Mouse (Mus musculus) urinary bladder, postnatal 0 days (tissue): Measurements from ENCODE around the gene Gm43951. TPM values are rescaled to one million over a fixed set of nuclear protein-coding genes. Genes with fewer than 3 reads are reported as not detected.

Experiments used
- polyA plus RNA-seq: library from polyadenylated mRNA; unstranded; fragments of >200 nt; fragmentation: Nextera tagmentation; extraction: Ambion mirVana; gene quantifications from 2 replicates; pipeline ENCODE4 v1.2.1, GENCODE M21; 2015

Gm43951 gene
- 0.07 and 0.08 TPM in 2 replicates for polyA plus RNA-seq

GRCm38 (mm10) chr11:72206341-72207203, at the start of gene Gm43951:
TSS of gene Gm43951 (minus strand) at chr11:72206840.

GRCm38 (mm10) chr11:72215410-72215797, 8.8 kb upstream of the Gm43951 start, which contains the start of gene Med31:
TSS of gene Med31 (minus strand) at chr11:72215592.

GRCm38 (mm10) chr11:72207204-72207833, 679 bp upstream of the Gm43951 start, which contains the start of the genes 4933427D14Rik and Txndc17:
TSS of gene 4933427D14Rik (minus strand) at chr11:72207459.
TSS of gene Txndc17 (plus strand) at chr11:72207547.

Other genes starting within 250 kb of the Gm43951 start
- gene Aipl1, start 169.3 kb downstream of the Gm43951 start, polyA plus RNA-seq: 0.24 and 0.33 TPM in 2 replicates
- gene Pimreg, start 164.8 kb downstream of the Gm43951 start, polyA plus RNA-seq: 23.6 and 30.9 TPM in 2 replicates
- gene Pitpnm3, start 71.1 kb downstream of the Gm43951 start, polyA plus RNA-seq: 1.2 and 1.3 TPM in 2 replicates
- 6.2 and 6.6 TPM in 2 replicates for gene 4933427D14Rik, start 619 bp upstream of the Gm43951 start, polyA plus RNA-seq
- 245 and 246 TPM in 2 replicates for gene Txndc17, start 707 bp upstream of the Gm43951 start, polyA plus RNA-seq
- gene Med31, start 8.8 kb upstream of the Gm43951 start, polyA plus RNA-seq: 28.3 and 28.4 TPM in 2 replicates
- 0.06 and 0.08 TPM in 2 replicates for gene Slc13a5, start 60.4 kb upstream of the Gm43951 start, polyA plus RNA-seq
- 20.3 and 24.7 TPM in 2 replicates for gene Xaf1, start 94.8 kb upstream of the Gm43951 start, polyA plus RNA-seq
- gene Fbxo39, start 107.6 kb upstream of the Gm43951 start, polyA plus RNA-seq: not detected in 2 replicates
- 0.11 TPM in 1 of 2 replicates, not detected in the other for gene Tekt1, start 155.6 kb upstream of the Gm43951 start, polyA plus RNA-seq
- 31.2 and 39.8 TPM in 2 replicates for gene Smtnl2, start 204.9 kb upstream of the Gm43951 start, polyA plus RNA-seq
- 1.1 and 1.4 TPM in 2 replicates for gene Ggt6, start 228.7 kb upstream of the Gm43951 start, polyA plus RNA-seq
- gene Mybbp1a, start 234.5 kb upstream of the Gm43951 start, polyA plus RNA-seq: 69.5 and 71.9 TPM in 2 replicates